Mouse (Mus musculus): ENCODE data around the gene Fam186a.

DNA sequence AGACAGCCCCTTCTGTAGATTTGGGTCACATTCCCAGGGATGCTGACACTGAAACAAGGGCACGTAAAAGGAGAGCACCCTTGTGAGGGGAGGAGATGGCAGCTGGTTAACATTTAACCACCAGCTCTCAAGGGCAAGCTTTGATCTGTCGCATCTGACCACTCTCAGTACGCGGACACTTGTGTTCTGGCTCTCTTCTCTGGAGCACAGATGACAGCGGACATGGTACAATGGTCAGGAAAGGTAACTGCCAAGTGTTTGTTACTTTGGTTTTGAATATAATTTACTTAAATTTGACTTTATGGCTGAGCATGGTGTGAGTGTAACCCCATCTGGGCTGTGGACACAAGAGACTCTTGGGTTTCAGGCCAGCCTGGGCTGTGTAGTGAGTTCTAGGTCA is 64.1 kb downstream of the Fam186a start:
- TF ChIP-seq CTCF (IDR thresholded peaks at IDR 0.05) = no peak
- TF ChIP-seq POLR2A (IDR thresholded peaks at IDR 0.05; ENCODE audit: insufficient read depth, low read depth, low read length) = no peak
